Mouse (Mus musculus): ENCODE measurements around the gene Ddah2. TPM values are rescaled to one million over a fixed set of nuclear protein-coding genes. Genes with fewer than 3 reads are reported as not detected.
A peak's percentile ranks its signal among the peaks of the same experiment; 100 is the strongest.

The Ddah2 gene
- polyA plus RNA-seq, 1 experiment from 2014 or later = 375 TPM

DNA sequence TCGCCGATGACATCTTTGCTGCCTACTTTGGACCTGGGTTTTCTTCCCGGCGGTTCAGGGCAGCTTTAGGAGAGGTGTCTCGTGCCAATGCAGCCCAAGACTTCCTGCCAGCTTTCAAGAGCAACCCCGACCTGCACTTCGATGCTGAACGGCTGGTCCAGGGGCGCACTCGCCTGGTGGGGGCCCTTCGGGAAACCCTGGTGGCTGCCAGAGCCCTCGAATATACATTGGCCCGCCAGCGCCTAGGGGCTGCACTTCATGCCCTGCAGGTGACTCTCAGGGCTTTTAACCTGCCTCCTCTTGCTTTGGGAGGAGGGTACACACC lies 41.2 kb upstream of the Ddah2 start:
- 77% methylated on average over 14 of the region's 14 CpGs for WGBS
- H3K36me3 ChIP-seq (ENCODE audit: control insufficient read depth, insufficient read depth, low read length) = peaks cover 43% of the 10 kb centered on the region
- no peak overlapping the region for H3K27ac ChIP-seq (replicated peaks; ENCODE audit: low read depth, low read length)
- H3K9ac ChIP-seq (replicated peaks; ENCODE audit: low read length) = no peak overlapping the region
- no peak for DNase-seq
- no peak for ATAC-seq (ENCODE audit: low FRiP score, low TSS enrichment)
- H3K27me3 ChIP-seq (ENCODE audit: control insufficient read depth, insufficient read depth, low read length) = no peaks in the 10 kb centered on the region
- peaks cover 3% of the 10 kb centered on the region; the same call in 1 of the 2 replicates for H3K4me1 ChIP-seq (ENCODE audit: control insufficient read depth, insufficient read depth, low read length)
- H3K4me2 ChIP-seq (ENCODE audit: low read length) = no peak overlapping the region
- no peaks in the 10 kb centered on the region for H3K9me3 ChIP-seq (ENCODE audit: control insufficient read depth, low read length)
- no peak overlapping the region for H3K4me3 ChIP-seq (replicated peaks; ENCODE audit: low read depth, low read length)

GRCm38 (mm10) chr17:35018171-35018570 lies 40.7 kb upstream of the Ddah2 start:
- Histone ChIP-seq H3K27me3 (ENCODE audit: control insufficient read depth, insufficient read depth, low read length) (no peaks in the 10 kb centered on the region), H3K4me2 (ENCODE audit: low read length) (no peak overlapping the region), H3K27ac (replicated peaks; ENCODE audit: low read depth, low read length) (no peak overlapping the region), H3K36me3 (ENCODE audit: control insufficient read depth, insufficient read depth, low read length) (peaks cover 38% of the 10 kb centered on the region), H3K9ac (replicated peaks; ENCODE audit: low read length) (no peak overlapping the region), H3K4me1 (ENCODE audit: control insufficient read depth, insufficient read depth, low read length) (peaks cover 3% of the 10 kb centered on the region; the same call in 1 of the 2 replicates), H3K4me3 (replicated peaks; ENCODE audit: low read depth, low read length) (no peak overlapping the region), H3K9me3 (ENCODE audit: control insufficient read depth, low read length) (no peaks in the 10 kb centered on the region)
- WGBS = 70% methylated on average over 3 of the region's 3 CpGs
- ATAC-seq (ENCODE audit: low FRiP score, low TSS enrichment) = no peak
- DNase-seq = no peak

- no peak for DNase-seq
- Histone ChIP-seq H3K27ac (replicated peaks; ENCODE audit: low read depth, low read length) (no peak overlapping the region), H3K36me3 (ENCODE audit: control insufficient read depth, insufficient read depth, low read length) (peaks cover 21% of the 10 kb centered on the region), H3K9me3 (ENCODE audit: control insufficient read depth, low read length) (no peaks in the 10 kb centered on the region), H3K4me1 (ENCODE audit: control insufficient read depth, insufficient read depth, low read length) (peaks cover 3% of the 10 kb centered on the region; the same call in 1 of the 2 replicates), H3K27me3 (ENCODE audit: control insufficient read depth, insufficient read depth, low read length) (no peaks in the 10 kb centered on the region), H3K9ac (replicated peaks; ENCODE audit: low read length) (no peak overlapping the region), H3K4me3 (replicated peaks; ENCODE audit: low read depth, low read length) (no peak overlapping the region), H3K4me2 (ENCODE audit: low read length) (no peak overlapping the region)
- ATAC-seq (ENCODE audit: low FRiP score, low TSS enrichment) = no peak
- 72% methylated on average over 11 of the region's 11 CpGs for WGBS
Measured at GRCm38 (mm10) chr17:35019894-35020293, 38.9 kb upstream of the Ddah2 start.

DNA sequence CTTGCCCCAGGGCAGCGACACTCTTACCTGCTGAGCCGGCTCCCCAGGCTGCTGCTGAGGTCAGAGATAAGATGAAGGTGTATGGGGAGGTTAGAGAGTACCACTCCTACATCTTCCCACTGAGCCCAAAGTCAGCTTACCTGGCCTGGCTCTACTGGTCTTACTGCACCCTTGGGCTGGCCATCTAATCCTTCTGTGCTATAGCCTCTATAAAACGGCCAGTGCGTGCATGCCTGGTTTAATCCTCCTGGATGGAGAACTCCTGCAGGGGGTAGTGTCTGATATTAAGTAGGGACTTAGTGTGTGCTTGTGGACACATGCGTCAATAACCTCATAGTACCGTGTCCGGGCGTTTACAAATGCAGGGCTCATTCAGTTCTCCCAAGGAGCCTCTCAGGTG lies 38.3 kb upstream of the Ddah2 start:
- Histone ChIP-seq H3K4me3 (replicated peaks; ENCODE audit: low read depth, low read length) (no peak overlapping the region), H3K9ac (replicated peaks; ENCODE audit: low read length) (no peak overlapping the region), H3K4me2 (ENCODE audit: low read length) (no peak overlapping the region), H3K27ac (replicated peaks; ENCODE audit: low read depth, low read length) (no peak overlapping the region), H3K9me3 (ENCODE audit: control insufficient read depth, low read length) (no peaks in the 10 kb centered on the region), H3K36me3 (ENCODE audit: control insufficient read depth, insufficient read depth, low read length) (peaks cover 14% of the 10 kb centered on the region), H3K4me1 (ENCODE audit: control insufficient read depth, insufficient read depth, low read length) (peaks cover 3% of the 10 kb centered on the region; the same call in 1 of the 2 replicates), H3K27me3 (ENCODE audit: control insufficient read depth, insufficient read depth, low read length) (no peaks in the 10 kb centered on the region)
- 80% methylated on average over 8 of the region's 8 CpGs for WGBS
- no peak for ATAC-seq (ENCODE audit: low FRiP score, low TSS enrichment)
- no peak for DNase-seq

DNA sequence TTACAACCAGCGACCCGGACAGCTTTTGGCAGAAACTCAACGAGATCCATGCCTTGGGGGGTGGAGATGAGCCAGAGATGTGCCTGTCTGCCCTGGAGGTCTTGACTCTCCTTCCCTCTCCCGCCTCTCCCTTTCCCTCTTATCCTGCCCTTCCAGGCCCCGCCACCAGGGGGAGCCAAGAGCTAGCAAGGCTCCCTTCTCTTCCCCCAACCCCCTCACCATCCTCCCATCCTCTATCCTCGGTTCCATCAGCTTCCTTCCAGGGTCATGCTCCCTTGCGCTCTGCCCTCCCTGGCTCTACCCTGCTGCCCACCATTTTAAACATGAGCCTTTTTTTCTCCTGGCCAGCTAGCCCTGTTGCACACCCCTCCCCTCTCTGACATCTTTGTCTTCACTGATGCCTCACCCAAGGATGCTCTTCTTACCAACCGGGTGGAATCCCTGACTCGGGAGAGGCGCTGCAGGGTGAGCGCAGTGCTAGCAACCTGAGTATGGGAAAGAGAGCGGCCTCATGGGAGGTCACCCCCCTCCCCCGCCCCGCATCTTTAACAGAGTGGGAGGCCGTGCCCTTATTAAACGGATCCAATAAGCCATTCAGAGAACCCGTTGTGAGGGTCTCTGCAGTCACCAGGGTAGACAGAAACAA lies 37.5 kb upstream of the Ddah2 start:
- H3K9me3 ChIP-seq (ENCODE audit: control insufficient read depth, low read length) = no peaks in the 10 kb centered on the region
- DNase-seq (peak; percentile 85), ATAC-seq (ENCODE audit: low FRiP score, low TSS enrichment) (peak; percentile 44; the same call in 1 of the 2 replicates)
- peaks cover 3% of the 10 kb centered on the region; the same call in 1 of the 2 replicates for H3K4me1 ChIP-seq (ENCODE audit: control insufficient read depth, insufficient read depth, low read length)
- peak overlapping the region; percentile 13 for H3K4me2 ChIP-seq (ENCODE audit: low read length)
- no peak overlapping the region for H3K4me3 ChIP-seq (replicated peaks; ENCODE audit: low read depth, low read length)
- 0 out of 2 replicates have a peak overlapping the region, but pooled peaks have one; percentile 1 for H3K27ac ChIP-seq (replicated peaks; ENCODE audit: low read depth, low read length)
- H3K36me3 ChIP-seq (ENCODE audit: control insufficient read depth, insufficient read depth, low read length) = peaks cover 7% of the 10 kb centered on the region; the same call in 1 of the 2 replicates
- WGBS = 3% methylated on average over 17 of the region's 17 CpGs
- H3K9ac ChIP-seq (replicated peaks; ENCODE audit: low read length) = no peak overlapping the region
- no peaks in the 10 kb centered on the region for H3K27me3 ChIP-seq (ENCODE audit: control insufficient read depth, insufficient read depth, low read length)

DNA sequence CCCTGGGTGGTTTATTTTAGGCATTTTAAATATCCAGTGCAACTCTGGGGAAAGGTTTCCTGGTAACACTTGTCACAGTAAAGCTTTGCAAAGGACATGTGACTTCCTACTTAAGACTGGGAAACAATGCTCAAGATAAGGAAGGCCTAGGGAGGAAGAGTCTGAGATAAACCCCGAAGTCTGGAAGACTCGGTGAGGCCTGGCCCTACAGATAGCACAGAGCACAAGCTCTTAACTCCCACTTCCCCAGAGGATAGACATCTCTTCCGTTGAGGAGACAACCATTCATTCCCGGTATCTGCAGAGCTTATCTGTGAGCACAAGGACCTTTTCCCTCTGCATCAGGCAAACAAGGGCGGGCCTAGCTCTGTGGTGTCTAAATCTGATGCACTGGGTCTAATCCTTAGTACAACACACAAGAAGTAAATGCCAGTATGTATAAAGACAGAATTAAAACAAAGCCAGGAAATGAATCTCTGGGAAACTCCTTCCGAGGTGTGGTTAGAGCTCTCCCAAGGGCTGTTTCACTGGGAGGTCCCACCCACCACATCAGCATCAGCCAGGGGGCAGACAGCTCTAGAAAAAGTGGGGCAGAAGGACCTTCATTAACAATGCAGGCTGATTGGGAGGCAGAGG lies 36.9 kb upstream of the Ddah2 start:
- no peaks in the 10 kb centered on the region for H3K27me3 ChIP-seq (ENCODE audit: control insufficient read depth, insufficient read depth, low read length)
- no peak overlapping the region for H3K4me3 ChIP-seq (replicated peaks; ENCODE audit: low read depth, low read length)
- H3K36me3 ChIP-seq (ENCODE audit: control insufficient read depth, insufficient read depth, low read length) = peaks cover 5% of the 10 kb centered on the region; the same call in 1 of the 2 replicates
- DNase-seq (no peak), ATAC-seq (ENCODE audit: low FRiP score, low TSS enrichment) (no peak)
- H3K27ac ChIP-seq (replicated peaks; ENCODE audit: low read depth, low read length) = 0 out of 2 replicates have a peak overlapping the region, but pooled peaks have one; percentile 1
- peaks cover 3% of the 10 kb centered on the region; the same call in 1 of the 2 replicates for H3K4me1 ChIP-seq (ENCODE audit: control insufficient read depth, insufficient read depth, low read length)
- WGBS = 47% methylated on average over 6 of the region's 6 CpGs
- no peak overlapping the region for H3K9ac ChIP-seq (replicated peaks; ENCODE audit: low read length)
- no peak overlapping the region for H3K4me2 ChIP-seq (ENCODE audit: low read length)
- no peaks in the 10 kb centered on the region for H3K9me3 ChIP-seq (ENCODE audit: control insufficient read depth, low read length)

DNA sequence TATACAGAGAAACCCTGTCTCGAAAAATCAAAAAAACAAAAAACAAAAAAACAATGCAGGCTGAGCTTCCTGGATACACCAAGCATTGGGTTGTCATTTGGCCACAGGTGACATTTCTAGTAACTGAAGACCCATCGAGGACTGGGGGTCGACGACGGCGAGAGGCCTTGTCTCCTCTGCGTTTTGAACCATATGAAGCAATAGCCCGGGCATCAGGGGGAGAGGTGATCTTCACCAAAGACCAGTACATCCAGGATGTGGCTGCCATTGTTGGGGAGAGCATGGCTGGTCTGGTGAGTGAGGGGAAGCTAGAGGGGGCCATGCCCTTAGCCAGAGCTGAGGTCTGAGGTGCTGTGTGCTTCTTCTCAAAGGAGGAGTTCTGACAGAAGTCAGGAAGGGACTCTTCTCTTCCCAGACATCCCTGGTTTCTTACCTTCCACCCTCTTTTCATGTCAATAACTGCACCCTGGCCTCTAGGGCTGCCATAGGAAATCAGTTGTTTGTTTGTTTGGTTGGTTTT lies 36.2 kb upstream of the Ddah2 start:
- no peaks in the 10 kb centered on the region for H3K9me3 ChIP-seq (ENCODE audit: control insufficient read depth, low read length)
- DNase-seq = no peak
- H3K4me1 ChIP-seq (ENCODE audit: control insufficient read depth, insufficient read depth, low read length) = peaks cover 3% of the 10 kb centered on the region; the same call in 1 of the 2 replicates
- no peaks in the 10 kb centered on the region for H3K36me3 ChIP-seq (ENCODE audit: control insufficient read depth, insufficient read depth, low read length)
- no peak overlapping the region for H3K27ac ChIP-seq (replicated peaks; ENCODE audit: low read depth, low read length)
- no peak overlapping the region for H3K4me2 ChIP-seq (ENCODE audit: low read length)
- no peak overlapping the region for H3K9ac ChIP-seq (replicated peaks; ENCODE audit: low read length)
- H3K4me3 ChIP-seq (replicated peaks; ENCODE audit: low read depth, low read length) = no peak overlapping the region
- ATAC-seq (ENCODE audit: low FRiP score, low TSS enrichment) = no peak
- no peaks in the 10 kb centered on the region for H3K27me3 ChIP-seq (ENCODE audit: control insufficient read depth, insufficient read depth, low read length)
- 94% methylated on average over 8 of the region's 8 CpGs for WGBS

DNA sequence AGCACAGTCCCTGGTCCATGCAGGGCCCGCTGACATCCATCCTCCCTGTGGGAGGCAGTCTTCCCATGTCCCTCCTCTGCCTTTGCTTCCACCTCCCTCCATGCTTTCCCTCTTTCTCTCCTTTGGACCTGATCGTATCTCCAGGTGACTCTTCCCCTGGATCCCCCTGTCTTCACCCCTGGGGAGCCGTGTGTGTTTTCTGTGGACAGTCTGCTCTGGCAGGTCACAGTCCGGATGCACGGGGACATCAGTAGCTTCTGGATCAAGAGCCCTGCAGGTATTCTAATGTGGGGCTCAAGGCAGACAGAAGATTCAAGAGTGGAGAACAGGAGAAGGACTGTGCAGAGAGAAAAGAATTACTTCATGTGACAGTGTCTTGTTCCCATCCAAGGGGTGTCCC lies 35.6 kb upstream of the Ddah2 start:
- no peak overlapping the region for H3K9ac ChIP-seq (replicated peaks; ENCODE audit: low read length)
- no peak overlapping the region for H3K4me3 ChIP-seq (replicated peaks; ENCODE audit: low read depth, low read length)
- WGBS = 87% methylated on average over 5 of the region's 5 CpGs

More for the DNA sequence above, 35.6 kb upstream of the Ddah2 start:
- ATAC-seq (ENCODE audit: low FRiP score, low TSS enrichment) (no peak), DNase-seq (no peak)
- Histone ChIP-seq H3K36me3 (ENCODE audit: control insufficient read depth, insufficient read depth, low read length) (no peaks in the 10 kb centered on the region), H3K27me3 (ENCODE audit: control insufficient read depth, insufficient read depth, low read length) (no peaks in the 10 kb centered on the region), H3K27ac (replicated peaks; ENCODE audit: low read depth, low read length) (no peak overlapping the region), H3K4me1 (ENCODE audit: control insufficient read depth, insufficient read depth, low read length) (peaks cover 3% of the 10 kb centered on the region; the same call in 1 of the 2 replicates), H3K9me3 (ENCODE audit: control insufficient read depth, low read length) (no peaks in the 10 kb centered on the region), H3K4me2 (ENCODE audit: low read length) (no peak overlapping the region)

All from midbrain, embryonic 14.5 days (tissue).